Mouse (Mus musculus): Measurements from ENCODE around the gene Tubb2b. TPM values are rescaled to one million over a fixed set of nuclear protein-coding genes. Genes with fewer than 3 reads are reported as not detected.
A peak's percentile ranks its signal among the peaks of the same experiment; 100 is the strongest.

Gene Tubb2b
- polyA plus RNA-seq, 1 experiment from 2014 or later = 202 TPM

DNA sequence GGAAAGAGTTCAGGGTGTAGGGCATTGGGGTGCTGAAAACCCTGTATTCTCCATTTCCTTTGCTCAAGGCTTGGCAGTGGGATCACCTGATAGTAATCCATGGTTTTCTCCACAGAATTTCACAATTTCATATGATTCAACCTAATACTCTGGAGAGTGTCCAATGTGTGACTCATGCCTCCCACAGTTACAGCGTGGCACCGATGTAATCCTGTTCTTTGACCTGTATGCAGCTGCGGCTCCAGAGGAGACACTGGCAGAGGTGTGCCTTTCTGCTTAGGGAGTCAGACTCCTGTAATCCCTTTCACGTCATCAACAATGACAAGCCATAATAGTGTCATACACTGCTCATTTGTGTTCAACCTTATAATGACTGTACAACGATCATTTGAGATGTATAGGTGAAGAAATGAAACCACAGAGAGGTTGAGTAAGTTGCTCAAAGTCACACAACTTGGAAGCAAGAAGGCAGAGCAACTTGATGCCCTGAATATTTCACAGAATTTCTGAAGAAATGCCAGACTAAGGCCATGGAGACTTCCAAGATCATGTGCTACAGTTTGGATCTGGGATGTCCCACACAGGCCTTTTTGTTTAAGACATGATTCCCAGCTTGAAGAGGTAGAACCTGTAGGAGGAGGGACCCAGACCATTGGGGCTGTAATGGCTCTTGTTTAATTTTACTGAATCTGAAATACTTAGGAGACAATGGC lies 17.7 kb downstream of the Tubb2b start:
- peaks cover 32% of the 10 kb centered on the region for H3K4me1 ChIP-seq
- H3K27ac ChIP-seq (replicated peaks) = no peak overlapping the region
- 0 out of 2 replicates have a peak, but pooled peaks cover 6% of the 10 kb centered on the region for H3K36me3 ChIP-seq
- no peaks in the 10 kb centered on the region for H3K9me3 ChIP-seq (replicated peaks)
- WGBS = 93% methylated on average over 5 of the region's 5 CpGs
- no peak overlapping the region for H3K4me3 ChIP-seq
- DNase-seq (ENCODE audit: low spot score) = no peak
- H3K27me3 ChIP-seq (ENCODE audit: low read depth, poor library complexity, severe bottlenecking) = peaks cover 15% of the 10 kb centered on the region; the same call in 1 of the 2 replicates

DNA sequence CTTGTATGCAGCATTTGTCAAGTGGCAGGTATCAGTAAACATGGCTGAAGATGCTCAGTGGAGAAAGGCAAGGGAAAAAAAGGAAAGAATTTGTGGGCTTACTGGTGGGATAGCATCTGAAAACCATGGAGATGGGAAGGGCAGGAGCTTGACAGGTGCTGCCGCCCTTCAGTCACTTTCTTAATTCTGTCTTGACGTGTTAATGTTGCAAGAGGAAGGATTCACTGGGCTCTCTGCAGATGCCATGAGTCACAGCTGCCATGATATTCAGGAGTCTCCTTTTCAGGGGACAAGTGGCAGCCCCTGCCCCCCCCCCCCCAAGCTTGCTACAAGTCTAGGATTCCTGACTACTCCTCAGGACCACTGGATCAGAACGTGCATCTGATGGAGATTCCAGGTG lies 18.4 kb downstream of the Tubb2b start:
- no peak for DNase-seq (ENCODE audit: low spot score)
- no peaks in the 10 kb centered on the region for H3K9me3 ChIP-seq (replicated peaks)
- H3K36me3 ChIP-seq = 0 out of 2 replicates have a peak, but pooled peaks cover 6% of the 10 kb centered on the region
- no peak overlapping the region for H3K27ac ChIP-seq (replicated peaks)
- H3K27me3 ChIP-seq (ENCODE audit: low read depth, poor library complexity, severe bottlenecking) = peaks cover 15% of the 10 kb centered on the region; the same call in 1 of the 2 replicates
- no peak overlapping the region for H3K4me3 ChIP-seq
- 78% methylated on average over 3 of the region's 3 CpGs for WGBS
- H3K4me1 ChIP-seq = peaks cover 32% of the 10 kb centered on the region

DNA sequence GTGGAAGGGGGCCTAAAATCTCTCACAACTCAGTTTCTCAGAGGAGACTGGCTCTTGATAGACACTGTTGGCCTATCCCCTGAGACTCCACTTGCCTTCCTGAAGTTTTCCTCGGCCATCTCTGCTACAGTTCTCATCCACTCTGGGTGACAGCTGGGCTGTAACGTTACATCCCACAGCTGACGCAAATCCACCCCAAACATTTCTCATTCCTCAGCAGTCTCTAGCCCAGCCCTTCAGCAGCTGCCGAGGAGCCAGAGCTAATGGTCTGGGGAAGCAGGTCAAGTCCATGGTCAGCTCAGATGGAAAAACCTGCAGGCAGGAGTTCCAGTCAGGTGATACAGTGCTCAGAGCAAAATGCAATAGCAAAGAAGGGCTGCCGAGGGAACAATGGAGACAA lies 19.2 kb downstream of the Tubb2b start:
- DNase-seq (ENCODE audit: low spot score) = no peak
- Histone ChIP-seq H3K27ac (replicated peaks) (no peak overlapping the region), H3K4me3 (no peak overlapping the region), H3K27me3 (ENCODE audit: low read depth, poor library complexity, severe bottlenecking) (peaks cover 15% of the 10 kb centered on the region; the same call in 1 of the 2 replicates), H3K36me3 (0 out of 2 replicates have a peak, but pooled peaks cover 6% of the 10 kb centered on the region), H3K9me3 (replicated peaks) (no peaks in the 10 kb centered on the region), H3K4me1 (peaks cover 32% of the 10 kb centered on the region)
- 82% methylated on average over 5 of the region's 5 CpGs for WGBS

DNA sequence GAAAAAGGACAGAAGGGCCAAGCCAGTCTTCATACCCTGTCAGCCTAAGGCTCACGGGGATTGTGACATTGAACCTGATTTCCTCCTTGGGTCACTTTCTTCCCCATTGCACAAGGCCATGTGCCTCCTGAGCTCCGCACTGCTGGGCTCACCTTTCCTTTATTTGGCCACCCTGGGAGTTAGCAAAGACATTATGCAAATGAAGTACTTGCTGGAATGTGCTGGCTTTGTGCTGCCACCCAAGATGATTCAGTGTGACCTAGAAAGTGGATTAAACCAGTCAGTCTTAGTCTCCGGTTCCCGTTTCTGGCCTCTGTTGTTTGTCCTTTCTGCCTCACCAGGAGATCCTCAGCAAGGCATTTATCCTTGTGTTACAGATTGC lies 20.6 kb downstream of the Tubb2b start:
- Histone ChIP-seq H3K27me3 (ENCODE audit: low read depth, poor library complexity, severe bottlenecking) (peaks cover 15% of the 10 kb centered on the region; the same call in 1 of the 2 replicates), H3K27ac (replicated peaks) (peak overlapping the region; percentile 33; the same call in 1 of the 2 replicates), H3K4me1 (peaks cover 32% of the 10 kb centered on the region), H3K9me3 (replicated peaks) (no peaks in the 10 kb centered on the region), H3K36me3 (no peaks in the 10 kb centered on the region), H3K4me3 (no peak overlapping the region)
- peak; percentile 37 for DNase-seq (ENCODE audit: low spot score)
- 17% methylated on average over 4 of the region's 4 CpGs for WGBS

DNA sequence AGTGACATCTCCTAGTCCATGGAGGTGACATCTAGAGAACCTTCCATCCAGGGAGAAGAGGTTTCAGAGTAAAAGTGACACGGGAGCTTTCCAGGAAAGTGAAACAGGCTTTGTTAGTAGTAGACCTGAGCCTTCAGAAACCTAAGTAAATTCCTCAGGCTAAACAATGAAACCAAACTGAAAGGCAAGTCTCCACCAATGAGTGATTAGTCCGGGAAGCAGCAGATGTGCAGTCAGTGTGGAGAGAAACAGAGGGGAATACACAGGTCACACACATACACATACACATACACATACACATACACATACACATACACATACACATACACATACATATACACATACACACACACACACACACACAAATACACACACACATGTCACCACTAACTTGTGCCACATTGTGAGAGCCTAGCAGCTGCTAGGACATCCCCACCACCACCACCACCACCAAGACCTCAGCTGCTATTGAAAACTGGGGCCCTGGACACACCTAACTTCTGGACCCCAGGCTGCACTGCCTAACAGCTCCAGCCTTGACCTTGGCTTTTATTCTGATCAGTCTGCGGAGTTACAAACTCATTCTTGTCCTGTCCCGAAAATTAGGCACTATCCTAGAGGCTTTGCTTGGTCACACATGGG lies 21.1 kb downstream of the Tubb2b start:
- peak overlapping the region; percentile 33; the same call in 1 of the 2 replicates for H3K27ac ChIP-seq (replicated peaks)
- peaks cover 15% of the 10 kb centered on the region; the same call in 1 of the 2 replicates for H3K27me3 ChIP-seq (ENCODE audit: low read depth, poor library complexity, severe bottlenecking)
- H3K4me1 ChIP-seq = peaks cover 32% of the 10 kb centered on the region
- H3K9me3 ChIP-seq (replicated peaks) = no peaks in the 10 kb centered on the region
- DNase-seq (ENCODE audit: low spot score) = no peak
- no peak overlapping the region for H3K4me3 ChIP-seq
- H3K36me3 ChIP-seq = no peaks in the 10 kb centered on the region
- 58% methylated on average over 4 of the region's 4 CpGs for WGBS

DNA sequence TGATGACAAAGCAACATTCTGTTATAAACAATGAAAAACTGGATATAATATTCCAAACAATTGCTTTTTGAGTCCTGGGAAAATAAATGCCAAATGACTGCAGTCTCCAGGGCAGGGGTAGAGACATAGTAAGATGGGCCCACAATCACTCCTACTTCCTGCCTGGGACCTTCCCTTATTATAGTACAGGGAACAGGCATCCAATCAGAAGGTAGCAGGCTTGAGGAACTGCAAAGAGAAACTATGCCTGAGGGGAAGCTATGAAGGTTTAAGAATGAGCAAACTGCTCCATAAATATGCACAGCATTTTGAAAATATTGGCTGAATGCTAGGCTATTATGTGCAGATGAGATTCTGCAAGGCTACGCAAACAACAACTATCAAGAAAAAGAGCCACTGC lies 23.3 kb downstream of the Tubb2b start:
- no peak overlapping the region for H3K4me3 ChIP-seq
- H3K27me3 ChIP-seq (ENCODE audit: low read depth, poor library complexity, severe bottlenecking) = peaks cover 9% of the 10 kb centered on the region; the same call in 1 of the 2 replicates
- WGBS = 98% methylated on average over 1 of the region's 1 CpGs
- no peak for DNase-seq (ENCODE audit: low spot score)
- peaks cover 32% of the 10 kb centered on the region for H3K4me1 ChIP-seq
- no peaks in the 10 kb centered on the region for H3K9me3 ChIP-seq (replicated peaks)
- no peak overlapping the region for H3K27ac ChIP-seq (replicated peaks)
- H3K36me3 ChIP-seq = no peaks in the 10 kb centered on the region

DNA sequence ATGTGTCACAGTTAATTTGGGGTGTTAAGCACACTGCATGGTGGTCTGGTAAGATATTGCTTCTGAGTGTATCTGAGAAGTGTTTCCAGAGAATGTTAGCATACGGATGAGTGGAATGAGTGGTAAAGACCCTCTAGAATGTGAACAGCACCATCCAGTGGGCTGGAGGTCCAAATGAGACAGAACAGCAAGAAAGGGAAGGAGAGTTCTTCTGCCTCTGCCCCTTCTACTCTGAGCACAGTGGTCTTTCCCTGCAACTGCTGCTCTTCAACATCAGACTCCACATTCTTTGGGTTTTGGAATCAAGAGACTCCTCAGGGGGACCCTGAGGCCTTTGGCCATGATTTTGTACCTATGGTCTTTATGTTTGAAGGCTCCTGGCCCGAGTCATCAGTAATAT lies 24.0 kb downstream of the Tubb2b start:
- no peak overlapping the region for H3K4me3 ChIP-seq
- H3K9me3 ChIP-seq (replicated peaks) = no peaks in the 10 kb centered on the region
- no peaks in the 10 kb centered on the region for H3K36me3 ChIP-seq
- H3K27me3 ChIP-seq (ENCODE audit: low read depth, poor library complexity, severe bottlenecking) = peaks cover 3% of the 10 kb centered on the region; the same call in 1 of the 2 replicates
- H3K27ac ChIP-seq (replicated peaks) = no peak overlapping the region
- DNase-seq (ENCODE audit: low spot score) = no peak
- peaks cover 25% of the 10 kb centered on the region for H3K4me1 ChIP-seq
- WGBS = 82% methylated on average over 2 of the region's 2 CpGs

DNA sequence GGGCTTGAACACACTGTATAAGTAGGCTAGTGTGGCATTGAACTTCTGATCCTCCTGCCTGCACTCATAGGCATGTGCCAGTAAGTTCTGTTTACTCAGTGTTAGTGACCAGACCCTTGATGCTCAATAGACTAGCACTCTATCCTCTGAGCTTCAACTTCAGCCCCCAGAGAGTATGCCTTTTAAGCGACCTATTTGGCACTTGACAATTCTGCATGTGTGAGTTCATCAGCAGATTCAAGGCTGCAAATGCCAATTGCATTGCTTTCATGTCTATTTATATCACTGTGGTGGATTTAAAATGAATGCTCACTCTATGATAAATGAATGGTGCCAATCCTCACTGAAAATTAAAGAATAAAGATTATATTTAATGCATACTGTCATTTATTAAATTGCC lies 24.9 kb downstream of the Tubb2b start:
- no peak for DNase-seq (ENCODE audit: low spot score)
- peaks cover 16% of the 10 kb centered on the region for H3K4me1 ChIP-seq
- no peaks in the 10 kb centered on the region for H3K27me3 ChIP-seq (ENCODE audit: low read depth, poor library complexity, severe bottlenecking)
- H3K4me3 ChIP-seq = no peak overlapping the region
- H3K27ac ChIP-seq (replicated peaks) = no peak overlapping the region
- WGBS = 65% methylated on average over 1 of the region's 1 CpGs
- no peaks in the 10 kb centered on the region for H3K36me3 ChIP-seq
- H3K9me3 ChIP-seq (replicated peaks) = no peaks in the 10 kb centered on the region

DNA sequence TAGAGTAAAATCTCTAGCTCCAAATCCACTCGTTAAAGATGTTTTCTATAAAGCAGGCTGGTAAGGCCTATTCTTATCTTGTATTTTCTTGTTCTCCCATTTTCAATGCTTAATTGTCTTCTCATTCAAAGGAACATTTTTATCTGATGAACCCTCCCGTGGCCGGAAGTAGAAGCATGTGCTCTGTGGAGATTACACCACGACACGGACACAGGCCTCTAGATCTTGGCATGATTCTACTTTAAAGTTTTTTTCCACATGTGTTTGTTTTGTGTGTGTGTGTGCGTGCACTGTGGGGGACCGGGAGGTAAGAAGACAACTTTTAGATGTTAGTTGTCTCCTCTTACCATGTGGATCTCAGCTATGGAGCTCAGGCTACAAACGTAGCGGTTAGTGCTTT lies 28.4 kb downstream of the Tubb2b start:
- H3K36me3 ChIP-seq = no peaks in the 10 kb centered on the region
- DNase-seq (ENCODE audit: low spot score) = no peak
- peaks cover 4% of the 10 kb centered on the region for H3K4me1 ChIP-seq
- WGBS = 87% methylated on average over 9 of the region's 9 CpGs
- no peak overlapping the region for H3K4me3 ChIP-seq
- no peak overlapping the region for H3K27ac ChIP-seq (replicated peaks)
- H3K9me3 ChIP-seq (replicated peaks) = no peaks in the 10 kb centered on the region
- no peaks in the 10 kb centered on the region for H3K27me3 ChIP-seq (ENCODE audit: low read depth, poor library complexity, severe bottlenecking)

DNA sequence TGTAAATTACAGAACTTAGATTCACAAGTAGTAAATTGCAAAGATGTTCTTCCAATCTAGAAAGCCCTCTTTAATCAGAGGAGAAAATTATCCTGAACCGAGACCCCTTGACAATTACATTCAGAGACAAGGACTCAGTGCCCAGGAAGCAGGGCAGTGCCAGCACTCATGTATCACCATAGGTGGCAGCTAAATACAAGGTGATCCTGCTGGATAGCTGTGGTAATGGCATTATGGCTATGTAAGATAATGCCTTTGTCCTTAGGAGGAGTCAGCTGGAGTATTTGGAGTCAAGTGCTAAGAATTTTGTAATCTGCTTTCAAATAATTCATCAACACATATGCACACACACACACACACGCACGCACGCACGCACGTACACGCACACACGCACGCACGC lies 29.0 kb downstream of the Tubb2b start:
- 94% methylated on average over 10 of the region's 10 CpGs for WGBS
- H3K36me3 ChIP-seq = no peaks in the 10 kb centered on the region
- H3K27me3 ChIP-seq (ENCODE audit: low read depth, poor library complexity, severe bottlenecking) = no peaks in the 10 kb centered on the region
- no peak for DNase-seq (ENCODE audit: low spot score)
- no peak overlapping the region for H3K27ac ChIP-seq (replicated peaks)
- H3K4me3 ChIP-seq = no peak overlapping the region
- peaks cover 11% of the 10 kb centered on the region for H3K4me1 ChIP-seq
- H3K9me3 ChIP-seq (replicated peaks) = no peaks in the 10 kb centered on the region

DNA sequence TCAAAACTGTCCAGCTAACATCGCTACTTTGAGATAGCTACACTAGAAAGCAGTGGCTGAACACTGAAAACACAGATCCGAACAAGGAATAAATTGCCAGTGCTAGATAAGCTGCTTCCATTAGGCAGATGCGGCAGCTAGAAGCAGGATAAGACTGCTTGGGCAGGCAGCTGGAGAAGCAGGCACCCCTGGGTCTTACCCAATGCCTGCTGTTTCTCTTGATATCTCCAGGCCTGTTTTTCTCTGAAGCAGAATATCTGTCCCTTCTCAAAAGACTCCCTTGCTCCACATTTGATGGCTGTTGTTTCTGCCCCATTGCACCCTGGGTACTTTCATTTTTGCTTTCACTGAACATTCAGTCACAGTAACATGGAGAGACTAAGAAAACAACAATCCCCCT lies 29.5 kb downstream of the Tubb2b start:
- Histone ChIP-seq H3K4me1 (peaks cover 16% of the 10 kb centered on the region), H3K27me3 (ENCODE audit: low read depth, poor library complexity, severe bottlenecking) (no peaks in the 10 kb centered on the region), H3K27ac (replicated peaks) (no peak overlapping the region), H3K4me3 (no peak overlapping the region), H3K36me3 (no peaks in the 10 kb centered on the region), H3K9me3 (replicated peaks) (no peaks in the 10 kb centered on the region)
- no peak for DNase-seq (ENCODE audit: low spot score)
- WGBS = 81% methylated on average over 3 of the region's 3 CpGs

DNA sequence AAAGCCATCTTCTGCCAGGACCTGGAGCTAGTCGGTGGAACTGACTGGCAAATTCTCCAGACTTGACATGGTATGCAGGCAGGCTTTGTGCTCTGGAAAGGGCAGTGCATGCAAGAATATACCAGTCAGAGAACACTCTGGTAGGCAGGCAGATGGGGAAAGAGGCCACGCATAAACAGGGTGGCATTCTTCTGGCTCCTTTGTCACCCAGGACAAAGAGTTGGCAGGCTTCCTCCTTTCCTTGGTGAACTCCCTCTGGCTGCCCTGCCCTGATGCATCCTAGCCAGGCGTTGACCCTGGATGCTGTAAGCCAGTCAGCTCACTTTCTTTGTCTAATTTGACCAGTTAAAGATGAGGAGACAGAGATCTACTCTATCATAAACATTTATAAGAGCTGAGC lies 33.2 kb downstream of the Tubb2b start:
- peaks cover 27% of the 10 kb centered on the region for H3K4me1 ChIP-seq
- H3K4me3 ChIP-seq = no peak overlapping the region
- H3K36me3 ChIP-seq = no peaks in the 10 kb centered on the region
- no peaks in the 10 kb centered on the region for H3K9me3 ChIP-seq (replicated peaks)
- peak overlapping the region; percentile 84 for H3K27ac ChIP-seq (replicated peaks)
- WGBS = 72% methylated on average over 3 of the region's 3 CpGs
- no peak for DNase-seq (ENCODE audit: low spot score)
- H3K27me3 ChIP-seq (ENCODE audit: low read depth, poor library complexity, severe bottlenecking) = no peaks in the 10 kb centered on the region

DNA sequence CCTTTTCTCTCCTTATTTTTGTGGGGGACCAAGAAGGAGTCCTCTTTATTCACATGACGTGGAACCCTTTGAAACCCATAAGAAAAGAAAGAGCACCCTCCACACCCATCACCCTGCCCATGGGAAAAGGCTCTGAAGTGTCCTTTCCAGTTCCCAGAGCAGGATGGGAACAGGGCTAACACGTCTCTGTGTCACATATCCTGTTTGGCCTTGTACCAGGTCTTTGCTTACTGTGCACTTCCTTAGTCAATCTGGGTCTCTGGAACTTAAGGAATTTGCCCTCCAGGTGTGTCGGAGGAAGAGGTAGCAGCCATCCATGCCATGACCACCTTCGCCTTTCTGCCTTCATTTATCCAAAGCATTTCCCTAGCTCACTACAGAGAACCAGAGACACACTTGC lies 33.8 kb downstream of the Tubb2b start:
- Histone ChIP-seq H3K36me3 (no peaks in the 10 kb centered on the region), H3K27ac (replicated peaks) (peak overlapping the region; percentile 84), H3K4me1 (peaks cover 27% of the 10 kb centered on the region), H3K27me3 (ENCODE audit: low read depth, poor library complexity, severe bottlenecking) (no peaks in the 10 kb centered on the region), H3K4me3 (no peak overlapping the region; the same call in 1 of the 2 replicates), H3K9me3 (replicated peaks) (no peaks in the 10 kb centered on the region)
- no peak for DNase-seq (ENCODE audit: low spot score)
- 66% methylated on average over 4 of the region's 4 CpGs for WGBS
